Mouse (Mus musculus): Measurements from ENCODE around the gene Ogfr.

Ogfr gene

DNA sequence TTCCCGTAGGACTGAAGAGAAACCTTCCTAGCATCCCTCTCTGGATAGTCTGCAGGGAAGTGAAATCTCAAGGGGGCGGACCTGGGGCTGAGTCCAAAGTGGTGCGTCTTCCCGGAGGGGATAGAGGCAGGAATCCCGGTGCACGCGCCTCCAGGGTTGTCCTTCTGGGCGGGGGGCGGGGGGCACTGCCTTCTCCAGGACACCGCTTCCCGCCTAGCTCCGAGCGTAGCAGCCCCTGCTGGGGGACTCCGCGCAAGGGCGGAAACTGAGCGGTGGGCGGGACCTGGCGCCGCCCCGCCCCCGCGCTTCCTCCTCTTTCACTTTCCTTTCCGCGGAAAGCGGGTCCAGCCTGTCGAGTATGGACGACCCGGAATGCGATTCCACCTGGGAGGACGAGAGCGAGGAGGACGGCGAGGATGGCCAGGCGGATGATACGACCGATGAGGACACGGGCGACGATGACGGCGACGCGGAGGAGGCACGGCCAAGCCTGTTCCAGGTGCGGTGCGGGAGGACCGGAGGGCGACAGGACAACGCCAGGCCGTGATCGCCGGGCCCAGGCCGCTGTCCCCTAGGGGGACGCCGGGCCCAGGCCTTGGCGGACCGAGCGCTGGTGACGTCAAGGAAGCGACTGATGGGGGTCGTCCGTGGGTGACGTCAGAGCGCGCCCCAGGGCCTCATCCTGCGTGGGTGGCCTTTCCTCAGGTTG is at the start of gene Ogfr:
Gene Ogfr (plus strand): TSS at position 123 of the 709 bp plus-strand sequence.
- no peak for DNase-seq (ENCODE audit: low read depth, low spot score)

DNA sequence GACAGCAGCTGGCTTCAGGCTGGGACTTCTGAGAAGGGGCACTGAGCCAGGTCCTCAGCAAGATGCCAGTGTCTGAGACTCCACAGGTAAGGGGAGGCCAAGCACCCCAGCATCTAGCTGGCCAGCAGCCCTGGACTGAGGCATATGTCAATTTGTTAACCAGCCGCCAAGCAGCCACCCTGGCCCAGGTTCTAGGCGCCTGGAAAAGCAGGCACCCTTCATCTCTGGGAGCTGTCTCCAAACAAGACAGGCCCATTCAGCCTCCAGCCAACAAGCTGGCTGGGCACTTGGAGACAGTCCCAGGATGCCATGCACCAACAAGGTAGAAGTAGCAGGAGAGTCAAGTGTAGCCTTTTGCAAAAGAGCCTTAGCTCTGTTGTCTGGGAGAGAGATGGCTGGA is 45.4 kb upstream of the Ogfr start:
- DNase-seq (ENCODE audit: low read depth, low spot score): no peak

GRCm38 (mm10) chr2:180545046-180545445 is 44.0 kb upstream of the Ogfr start:
- no peak for DNase-seq (ENCODE audit: low read depth, low spot score)

GRCm38 (mm10) chr2:180547384-180548106 is 41.5 kb upstream of the Ogfr start:
- peak; percentile 64 for DNase-seq (ENCODE audit: low read depth, low spot score)

GRCm38 (mm10) chr2:180552340-180552739 is 36.7 kb upstream of the Ogfr start:
- DNase-seq (ENCODE audit: low read depth, low spot score): no peak

GRCm38 (mm10) chr2:180555219-180555618 is 33.8 kb upstream of the Ogfr start:
- no peak for DNase-seq (ENCODE audit: low read depth, low spot score)

GRCm38 (mm10) chr2:180556470-180556869 is 32.6 kb upstream of the Ogfr start:
- DNase-seq (ENCODE audit: low read depth, low spot score): no peak

DNA sequence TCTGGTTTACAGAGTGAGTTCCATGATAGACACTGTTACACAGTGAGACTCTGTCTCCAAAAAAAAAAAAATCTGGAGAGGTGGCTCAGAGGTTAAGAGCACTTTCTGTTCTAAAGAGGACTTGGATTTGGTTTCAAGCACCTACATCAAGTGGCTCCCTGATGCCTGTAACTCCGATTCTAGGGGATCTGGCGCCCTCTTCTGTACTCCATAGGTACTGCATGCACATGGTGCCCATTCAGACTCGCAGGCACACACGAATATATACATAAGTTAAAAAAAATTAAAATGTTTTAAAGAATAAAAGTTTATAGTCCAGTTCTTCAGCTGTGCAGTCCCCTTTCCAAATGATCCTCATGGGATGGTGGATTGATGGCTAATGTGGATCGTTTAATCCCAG is 28.8 kb upstream of the Ogfr start:
- DNase-seq (ENCODE audit: low read depth, low spot score): no peak

DNA sequence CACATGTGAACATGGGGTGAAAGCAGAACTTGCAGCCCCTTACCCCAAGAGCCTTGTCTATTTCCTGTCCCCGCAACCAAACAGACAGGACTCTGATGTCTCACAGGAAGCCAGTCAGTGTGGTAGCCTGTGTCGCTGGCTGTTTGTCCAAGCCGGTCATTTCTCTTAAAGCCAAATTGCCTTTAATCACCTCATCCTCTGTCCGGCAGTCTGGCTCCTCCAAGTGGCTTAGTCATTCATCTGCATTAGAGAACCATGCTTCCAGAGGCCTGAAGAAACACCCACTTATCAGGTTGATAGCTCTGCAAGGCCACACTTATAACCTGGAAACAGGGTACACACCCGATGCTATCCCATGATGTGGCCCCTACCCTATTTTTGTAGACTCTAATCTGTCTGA is 26.9 kb upstream of the Ogfr start:
- no peak for DNase-seq (ENCODE audit: low read depth, low spot score)

DNA sequence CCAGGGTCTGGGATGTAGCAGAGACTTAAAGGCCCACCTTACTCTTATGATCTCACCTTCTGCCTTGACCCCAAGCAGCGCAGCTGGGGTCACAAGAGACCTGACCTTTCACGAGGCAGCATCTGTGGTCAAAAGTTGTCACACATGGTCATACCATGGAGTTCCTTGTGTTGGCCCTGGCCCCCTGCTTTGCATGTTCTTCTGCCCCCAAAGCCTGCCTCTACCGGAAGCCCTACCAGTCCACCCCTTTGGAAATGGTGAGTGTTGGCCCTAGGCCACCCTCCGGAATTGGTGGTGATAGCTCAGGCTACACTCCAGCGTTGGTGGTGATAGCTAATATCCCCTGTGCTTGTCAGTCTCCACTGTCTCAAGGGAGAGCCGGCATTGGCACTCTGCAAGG is 25.7 kb upstream of the Ogfr start:
- DNase-seq (ENCODE audit: low read depth, low spot score): no peak

DNA sequence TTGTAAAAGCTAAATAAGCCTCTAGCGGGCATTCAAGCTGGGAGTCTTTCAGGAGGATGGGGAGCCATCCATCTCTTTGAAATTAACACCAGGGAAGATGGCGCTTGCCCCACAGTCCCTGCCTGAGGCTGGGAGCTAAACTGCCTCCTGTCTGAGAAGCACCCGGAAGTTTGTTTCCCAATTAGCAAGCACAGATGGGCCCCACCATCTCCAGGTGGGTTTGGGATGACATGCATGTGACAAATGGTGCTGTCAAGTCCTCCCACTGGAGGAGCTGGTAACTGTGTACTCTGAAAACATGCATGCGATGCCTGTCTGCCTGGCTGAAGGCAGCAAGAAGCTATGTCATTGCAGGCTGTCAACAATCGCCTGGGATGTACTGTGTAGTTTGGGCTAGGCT is 25.2 kb upstream of the Ogfr start:
- DNase-seq (ENCODE audit: low read depth, low spot score): no peak

DNA sequence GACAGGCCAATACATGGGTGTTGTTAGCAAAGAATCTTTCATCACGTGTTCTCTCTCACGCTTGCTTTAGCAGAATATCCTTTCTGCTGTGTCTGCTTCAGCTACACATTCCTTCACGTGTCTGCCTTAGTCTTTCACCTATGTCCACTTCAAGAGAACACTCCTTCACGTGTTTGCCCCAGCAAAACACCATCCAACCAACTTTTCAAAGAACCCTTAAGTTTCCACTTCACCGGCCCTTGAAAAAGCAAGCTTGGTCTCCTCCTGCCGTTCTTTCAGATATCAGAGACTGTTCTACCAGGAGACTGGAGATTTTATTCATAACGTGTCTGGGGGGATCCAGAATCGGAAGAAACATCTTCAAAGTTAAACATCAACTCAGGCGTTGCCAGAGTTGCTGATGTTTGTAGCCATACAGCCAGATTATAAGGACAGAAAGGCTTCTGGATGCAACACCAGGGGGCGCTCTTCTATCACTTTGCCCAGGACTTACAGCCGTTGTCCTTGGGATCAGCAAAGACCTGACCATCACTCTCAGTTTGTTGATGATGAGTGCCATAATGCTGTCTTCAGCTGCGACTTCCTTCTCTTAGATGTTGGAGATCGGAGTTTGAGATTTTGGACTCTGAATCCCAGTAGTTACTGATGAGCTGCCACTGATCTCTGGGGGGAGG is 22.7 kb upstream of the Ogfr start:
- DNase-seq (ENCODE audit: low read depth, low spot score): no peak

GRCm38 (mm10) chr2:180569028-180569643 is 19.9 kb upstream of the Ogfr start:
- no peak for DNase-seq (ENCODE audit: low read depth, low spot score)

DNA sequence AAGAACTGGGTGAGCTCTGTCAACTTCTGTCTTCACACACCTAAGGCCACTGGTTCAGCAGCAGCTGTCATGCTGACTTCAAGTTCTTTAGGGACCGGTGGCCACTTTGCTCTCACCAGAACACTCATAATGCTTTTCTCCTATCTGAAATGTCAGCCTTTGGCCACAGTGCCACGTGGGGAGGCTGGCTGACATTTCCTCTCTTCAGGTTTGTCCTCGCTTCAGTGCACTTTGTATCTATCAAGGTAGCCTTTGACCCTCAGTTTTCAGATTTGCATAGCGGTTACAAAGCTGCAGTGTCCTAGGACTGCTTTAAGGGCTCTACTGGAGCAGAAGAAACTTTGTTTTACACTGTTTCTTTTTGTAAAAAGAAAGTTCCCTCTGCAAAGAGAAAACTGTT is 12.6 kb upstream of the Ogfr start:
- no peak for DNase-seq (ENCODE audit: low read depth, low spot score)

DNA sequence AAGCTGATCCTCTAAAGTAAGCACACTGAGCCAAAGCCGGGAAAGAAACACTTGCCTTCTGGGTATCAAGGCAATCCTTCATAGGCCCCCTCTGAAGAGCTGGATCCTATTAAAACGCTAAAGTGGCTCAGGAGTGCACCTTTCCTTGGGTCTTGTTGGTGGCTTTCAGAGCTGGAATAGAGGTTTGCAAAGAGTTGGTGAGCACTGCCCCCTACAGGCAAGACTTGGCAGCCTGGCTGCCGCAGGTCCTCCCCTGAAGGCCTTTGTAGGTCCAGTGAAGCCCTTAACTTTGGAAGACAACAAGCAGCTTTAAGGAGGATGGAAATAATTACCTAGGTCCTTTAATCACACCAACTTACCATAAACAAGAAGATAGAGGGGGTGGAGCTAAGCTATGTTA is 10.4 kb upstream of the Ogfr start:
- DNase-seq (ENCODE audit: low read depth, low spot score): no peak

GRCm38 (mm10) chr2:180581002-180581401 is 8.0 kb upstream of the Ogfr start, which contains the start of gene Mrgbp:
Gene Mrgbp, plus strand, starts transcription at chr2:180581304.
- DNase-seq (ENCODE audit: low read depth, low spot score): no peak

DNA sequence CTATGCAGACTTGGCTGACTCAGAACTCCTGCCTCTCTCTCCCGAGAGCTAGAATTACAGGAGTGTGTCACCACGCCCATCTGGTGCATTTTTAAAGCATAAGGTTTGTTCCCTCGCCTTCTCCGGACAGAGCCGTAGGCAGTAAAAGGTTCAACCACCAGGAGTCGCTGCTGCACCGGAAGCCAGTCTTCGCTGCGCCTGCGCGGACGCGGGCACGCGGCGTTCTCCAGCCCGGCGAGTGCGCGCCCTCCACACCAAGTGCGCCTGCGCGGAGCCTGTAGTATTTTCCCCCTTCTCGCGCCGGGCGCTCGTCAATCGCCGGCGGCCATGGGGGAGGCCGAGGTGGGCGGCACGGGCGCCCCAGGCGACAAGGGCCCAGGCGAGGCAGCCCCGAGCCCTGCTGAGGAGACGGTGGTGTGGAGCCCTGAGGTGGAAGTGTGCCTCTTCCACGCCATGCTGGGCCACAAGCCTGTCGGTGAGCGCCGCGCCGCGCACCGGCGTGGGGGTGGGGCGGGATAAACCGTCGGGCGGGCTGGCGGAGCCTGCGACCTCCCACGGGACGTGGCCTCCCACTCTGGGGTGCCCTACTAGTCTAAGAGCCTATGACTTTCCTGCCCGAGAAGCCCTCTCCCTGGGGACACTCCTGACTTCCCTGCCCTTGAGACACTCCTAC is 6.4 kb upstream of the Ogfr start:
- DNase-seq (ENCODE audit: low read depth, low spot score): peak; percentile 76

DNA sequence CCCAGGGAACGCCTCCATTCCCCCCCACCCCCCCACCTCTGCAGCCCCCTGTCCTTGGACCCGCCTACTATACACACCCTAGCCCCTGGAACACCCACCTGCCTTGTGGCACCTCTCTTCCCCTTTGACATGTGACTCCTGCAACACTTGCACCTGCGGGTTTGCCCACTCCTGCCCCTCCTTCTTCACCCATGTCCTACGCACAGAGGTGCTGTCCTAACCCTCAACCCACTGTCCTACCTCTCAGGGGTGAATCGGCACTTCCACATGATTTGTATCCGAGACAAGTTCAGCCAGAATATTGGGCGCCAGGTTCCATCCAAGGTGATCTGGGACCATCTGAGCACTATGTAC is 5.9 kb upstream of the Ogfr start:
- DNase-seq (ENCODE audit: low read depth, low spot score): no peak

GRCm38 (mm10) chr2:180588736-180589122 is 316 bp upstream of the Ogfr start:
- no peak for DNase-seq (ENCODE audit: low read depth, low spot score)

- no peak for DNase-seq (ENCODE audit: low read depth, low spot score)
Observed at GRCm38 (mm10) chr2:180597490-180597889, 8.4 kb downstream of the Ogfr start, which contains the start of gene Col9a3. Gene Col9a3, plus strand, starts transcription at chr2:180597790.

DNA sequence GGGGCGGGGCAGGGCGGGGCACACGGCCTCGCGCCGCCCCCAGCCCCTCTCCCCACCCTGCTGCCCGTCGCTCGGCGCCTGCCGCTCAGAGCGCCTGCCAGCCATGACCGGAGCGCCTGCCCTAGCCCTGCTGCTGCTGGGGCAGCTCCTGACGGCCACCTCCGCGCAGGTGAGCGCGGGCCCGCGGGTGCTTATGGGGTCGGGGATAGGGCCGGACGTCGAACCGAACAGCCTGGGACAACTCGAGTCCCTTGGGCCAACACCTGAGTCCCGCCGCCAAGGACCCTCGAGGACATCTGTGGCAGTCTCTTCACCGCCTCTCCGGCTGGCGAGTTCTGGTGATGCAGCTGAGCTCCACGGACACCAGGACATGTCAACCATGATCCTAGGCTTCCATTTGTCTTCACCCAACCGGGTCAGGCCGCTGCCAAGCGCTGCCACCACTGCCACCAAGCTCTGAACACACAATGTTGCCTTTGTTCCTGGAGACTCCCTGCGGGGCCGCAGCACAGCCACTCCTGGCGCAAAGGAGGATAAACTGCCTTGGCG is 9.2 kb downstream of the Ogfr start:
- no peak for DNase-seq (ENCODE audit: low read depth, low spot score)

Data from brain, embryonic 18.5 days (tissue).